Mouse (Mus musculus) midbrain, embryonic 16.5 days (tissue): ENCODE measurements around the gene Nlrp4f. TPM values are rescaled to one million over a fixed set of nuclear protein-coding genes. Genes with fewer than 3 reads are reported as not detected.

Experiments
- polyA plus RNA-seq: library from polyadenylated mRNA; unstranded; fragments of >200 nt; fragmentation: Nextera tagmentation; extraction: Ambion mirVana; gene quantifications from 2 replicates; pipeline ENCODE4 v1.2.1, GENCODE M21; 2015

Gene Nlrp4f
- polyA plus RNA-seq, 1 experiment from 2014 or later: not detected

Other genes starting within 250 kb of the Nlrp4f start
- not detected in 2 replicates for gene Spata31d1c, start 172.9 kb downstream of the Nlrp4f start, polyA plus RNA-seq
- not detected in 2 replicates for gene Prss47, start 153.2 kb downstream of the Nlrp4f start, polyA plus RNA-seq
- 29.1 and 30.4 TPM in 2 replicates for gene Mfsd14b, start 93.0 kb downstream of the Nlrp4f start, polyA plus RNA-seq
- not detected in 2 replicates for gene Olfr465-ps1, start 67.9 kb downstream of the Nlrp4f start, polyA plus RNA-seq
- gene Olfr466, start 55.7 kb downstream of the Nlrp4f start, polyA plus RNA-seq: not detected in 2 replicates
- gene Gm10775, start 53.6 kb upstream of the Nlrp4f start, polyA plus RNA-seq: 0.29 and 0.50 TPM in 2 replicates
- 16.1 and 18.2 TPM in 2 replicates for gene Zfp369, start 72.8 kb upstream of the Nlrp4f start, polyA plus RNA-seq